Mouse (Mus musculus) layer of hippocampus, adult 8-10 months (tissue): ENCODE results near the gene BC017158. TPM values are rescaled to one million over a fixed set of nuclear protein-coding genes. Genes with fewer than 3 reads are reported as not detected.
"Not testable (repeated sequence)": the region's sequence is repeated elsewhere in the genome, so short reads cannot be mapped to it uniquely, and the experiment has no call there.

Source experiments
- DNase-seq, 2 experiments: peaks; one replicate each; pipeline ENCODE4 v3.0.0; 2022; ENCODE audit warnings: low spot score in 2 of 2
- total RNA-seq, 4 experiments: library from RNA; stranded (reverse); gene quantifications; 2 replicates each; pipeline ENCODE4 v1.2.4; 2022

BC017158 gene
- total RNA-seq, result 10 to 100 TPM; 25.1 to 31.9 (median 28.0) TPM

DNA sequence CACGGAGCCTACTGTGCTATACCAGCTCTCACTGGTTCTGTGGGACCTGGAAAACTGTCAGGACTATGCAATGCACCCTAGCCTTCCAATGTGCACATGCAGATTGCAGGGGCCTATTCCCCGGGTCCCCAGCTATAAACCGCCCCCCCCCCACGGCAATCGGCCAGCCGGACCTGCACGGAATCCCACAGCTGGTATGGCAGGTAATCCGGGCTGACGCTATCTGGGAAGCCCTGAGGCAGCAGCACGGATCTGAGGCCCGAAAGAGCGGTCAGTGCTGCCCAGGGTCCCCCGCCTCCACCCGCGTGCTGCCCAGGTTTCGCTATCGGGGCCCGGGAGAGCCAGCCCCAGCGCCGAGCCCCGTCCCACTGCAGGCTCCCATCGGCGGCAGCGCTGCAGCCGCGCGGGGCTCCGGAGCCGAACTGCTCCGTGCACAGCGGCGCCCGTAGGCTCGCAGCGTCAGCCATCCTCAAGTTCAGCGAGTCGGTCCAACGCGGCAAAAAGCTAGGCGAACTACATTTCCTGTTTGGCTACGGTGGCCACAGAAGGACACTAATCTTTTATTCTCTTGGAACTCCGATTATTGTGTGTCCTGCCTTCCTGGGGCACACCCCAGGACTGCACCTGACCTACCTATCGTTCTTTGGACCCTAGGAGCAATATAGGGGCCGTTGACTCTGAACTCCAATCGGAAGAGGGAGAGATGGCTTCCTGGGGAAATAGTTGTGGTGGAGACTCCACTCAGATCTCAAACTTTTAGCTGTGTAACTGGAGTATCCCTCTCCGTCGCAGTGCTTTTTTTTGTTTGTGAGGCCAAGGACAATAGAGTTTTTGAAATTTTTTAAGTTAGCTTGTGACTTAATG lies at the start of gene BC017158:
BC017158 (minus strand) TSS at position 554 of the 864 bp plus-strand sequence.
- DNase-seq, result peak; percentile 47 to 73

DNA sequence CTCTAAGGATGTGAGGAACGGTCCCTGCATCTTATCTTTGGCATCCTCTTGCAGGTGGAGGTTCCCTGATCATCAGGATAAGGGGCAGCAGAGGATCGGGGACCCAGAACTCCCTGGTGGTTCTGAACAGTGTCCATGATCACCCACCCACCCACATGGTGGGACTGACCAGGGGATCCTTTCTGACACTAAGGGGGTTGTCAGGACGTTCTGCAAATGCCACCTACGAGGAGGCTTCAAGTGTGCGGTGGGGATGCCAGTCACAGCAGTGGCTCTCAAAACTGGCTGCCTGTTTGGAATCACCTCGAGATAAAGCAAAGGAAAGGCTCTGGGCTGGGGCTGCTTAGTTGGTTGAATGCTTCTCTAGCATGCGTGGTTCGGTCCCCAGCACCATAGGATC lies 49.0 kb upstream of the BC017158 start:
- DNase-seq, result no peak

DNA sequence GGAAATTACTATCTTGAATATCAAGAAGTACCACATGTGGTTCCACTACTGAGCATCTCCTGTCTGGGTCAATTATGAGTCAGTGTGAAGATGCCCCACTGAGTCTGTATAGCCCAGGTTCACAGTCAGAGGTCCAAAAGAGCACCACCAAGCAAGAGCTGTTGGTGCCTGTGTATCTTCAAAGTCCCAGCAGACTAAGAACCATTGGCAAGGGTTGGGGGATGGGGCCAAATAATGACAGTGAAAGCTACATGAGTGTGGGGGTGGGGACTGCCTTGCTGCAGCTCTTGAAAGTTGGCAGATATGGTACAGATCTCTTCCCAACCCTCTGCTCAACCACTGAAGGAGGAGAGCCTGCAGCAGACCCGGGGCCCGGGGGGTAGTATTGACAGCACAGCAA lies 48.6 kb upstream of the BC017158 start:
- DNase-seq, result no peak

GRCm38 (mm10) chr7:128345691-128346090 lies 47.7 kb upstream of the BC017158 start:
- no peak for DNase-seq

GRCm38 (mm10) chr7:128344928-128345653 lies 47.1 kb upstream of the BC017158 start:
- DNase-seq, result peak; percentile 32 to 77

GRCm38 (mm10) chr7:128344488-128344887 lies 46.5 kb upstream of the BC017158 start:
- no peak for DNase-seq

DNA sequence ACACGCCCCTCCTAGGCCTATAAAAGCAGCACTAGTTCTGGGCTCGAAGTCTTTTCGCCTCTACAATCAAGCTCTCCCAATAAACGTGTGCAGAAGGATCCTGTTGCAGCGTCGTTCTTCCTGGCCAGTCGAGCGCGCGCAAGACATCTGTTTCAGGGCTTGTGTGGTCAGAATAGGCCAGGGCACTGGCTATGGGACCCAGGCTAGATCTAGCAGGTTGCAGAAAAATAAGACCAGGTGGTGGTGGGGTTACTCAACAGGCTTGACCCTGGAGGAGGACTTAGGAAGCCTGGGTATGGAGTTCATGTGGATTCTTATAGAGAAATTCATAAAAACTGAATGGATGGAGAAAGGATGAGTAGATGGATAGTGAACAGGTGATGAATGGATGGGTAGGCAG lies 44.7 kb upstream of the BC017158 start:
- not testable (repeated sequence) for DNase-seq

GRCm38 (mm10) chr7:128340321-128340720 lies 42.4 kb upstream of the BC017158 start:
- DNase-seq, result not testable (repeated sequence)

GRCm38 (mm10) chr7:128332896-128333295 lies 34.9 kb upstream of the BC017158 start:
- DNase-seq, result no peak

- DNase-seq, result no peak
These were observed 33.0 kb upstream of the BC017158 start for GRCm38 (mm10) chr7:128330981-128331380.

- DNase-seq, result no peak
These were observed 27.0 kb upstream of the BC017158 start for GRCm38 (mm10) chr7:128324977-128325376.

DNA sequence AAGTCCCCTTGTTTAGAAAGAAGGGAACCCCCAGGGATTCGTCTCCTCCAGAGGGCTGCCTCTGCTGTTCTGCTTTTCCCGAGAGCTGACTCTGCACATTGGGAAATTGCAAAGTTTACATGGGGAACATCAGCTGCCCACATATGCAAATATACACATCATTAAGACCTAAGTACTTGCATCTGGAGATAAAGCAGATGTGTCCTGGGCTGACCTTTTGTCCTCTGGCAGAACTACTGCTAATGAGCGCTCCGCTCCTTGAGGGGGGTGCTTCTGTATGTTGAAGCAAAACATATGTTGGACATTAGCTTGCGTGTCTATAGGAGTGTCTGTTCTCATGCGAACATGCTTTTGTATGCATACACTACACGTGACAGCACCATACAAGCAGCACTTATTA lies 23.3 kb upstream of the BC017158 start:
- no peak for DNase-seq

GRCm38 (mm10) chr7:128320219-128320816 lies 22.3 kb upstream of the BC017158 start:
- DNase-seq, result no peak

GRCm38 (mm10) chr7:128319140-128319539 lies 21.2 kb upstream of the BC017158 start:
- DNase-seq, result no peak

DNA sequence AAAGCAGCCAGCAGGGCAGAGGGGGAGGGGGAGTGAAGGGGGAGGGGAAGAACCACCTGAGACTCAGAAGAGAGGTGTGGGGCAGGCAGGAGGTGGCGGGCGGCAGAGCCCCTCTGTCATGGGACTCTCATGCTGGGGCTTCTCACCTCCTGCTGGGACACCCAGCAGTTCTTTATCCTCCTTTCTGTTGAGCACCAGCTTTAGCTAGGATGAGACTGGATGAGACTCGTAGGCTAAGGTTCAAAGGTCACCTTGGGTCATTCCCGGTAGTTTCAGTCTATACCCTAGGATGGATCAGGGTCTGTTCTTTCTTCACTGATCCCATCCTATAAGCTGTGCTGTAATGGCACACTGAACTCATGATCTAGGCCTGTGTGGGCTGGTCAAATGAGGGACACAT lies 19.0 kb upstream of the BC017158 start:
- DNase-seq, result no peak

- DNase-seq, result no peak
These were observed 16.5 kb upstream of the BC017158 start for GRCm38 (mm10) chr7:128314491-128314890.

- no peak for DNase-seq
These were observed 15.6 kb upstream of the BC017158 start for GRCm38 (mm10) chr7:128313601-128314000.

DNA sequence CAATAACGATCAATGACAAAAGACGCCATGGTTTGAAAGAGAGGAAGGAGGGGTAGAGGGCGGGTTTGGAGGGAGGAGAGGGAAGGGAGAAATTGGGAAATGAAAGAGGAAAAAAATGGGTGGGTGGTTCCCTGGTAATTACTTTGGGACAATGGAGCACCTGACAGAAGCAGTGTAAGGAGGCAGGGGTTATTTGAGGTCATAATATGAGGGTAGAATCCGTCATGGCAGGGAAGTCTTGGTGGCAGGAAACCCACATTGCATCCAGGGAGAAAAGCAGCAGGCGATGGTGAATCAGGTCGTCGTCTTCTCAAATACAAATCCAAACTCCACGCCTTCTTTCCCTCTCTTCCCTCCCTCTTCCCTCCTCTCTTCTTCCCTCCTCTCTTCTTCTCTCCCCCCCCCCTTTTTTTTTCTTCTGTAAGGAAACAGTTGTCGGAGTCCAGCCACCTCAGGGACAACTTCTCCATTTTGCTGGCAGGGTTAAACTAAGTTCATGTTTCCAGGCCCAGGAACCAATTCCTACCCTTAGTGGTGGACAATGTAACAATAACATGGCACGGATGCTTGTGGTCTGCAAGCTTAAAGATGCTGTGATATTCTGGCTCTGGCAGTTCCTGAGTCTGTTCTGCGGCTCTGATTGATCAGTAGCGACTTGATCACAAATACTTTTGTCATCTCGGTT lies 14.5 kb upstream of the BC017158 start:
- DNase-seq, result no peak

DNA sequence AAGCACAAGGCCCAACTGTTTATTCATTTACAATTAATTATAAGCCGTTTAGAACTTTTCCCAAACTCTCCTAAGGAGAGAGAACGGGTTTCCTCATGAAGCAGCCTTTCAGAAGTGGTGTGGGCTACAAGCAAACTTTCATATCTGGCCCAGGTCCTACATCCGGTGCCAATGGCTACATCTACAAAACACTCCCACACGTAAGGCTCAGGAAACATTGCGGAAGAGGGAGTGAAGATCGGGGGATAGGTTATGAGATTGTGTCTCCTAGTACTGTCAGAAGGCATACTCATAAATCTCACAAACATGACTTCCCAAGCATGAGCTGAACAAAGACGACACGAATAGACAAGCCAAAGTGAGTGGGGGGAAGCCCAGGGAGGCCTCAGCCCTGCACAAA lies 13.8 kb upstream of the BC017158 start:
- DNase-seq, result no peak

- no peak for DNase-seq
These were observed 13.3 kb upstream of the BC017158 start for GRCm38 (mm10) chr7:128311263-128311662.

GRCm38 (mm10) chr7:128310229-128310688 lies 12.3 kb upstream of the BC017158 start:
- DNase-seq, result no peak
